Mouse (Mus musculus) E14TG2a.4 (cell line): ENCODE data around the gene Tada3.

ENCODE experiments used
- CTCF ChIP-seq: conservative IDR thresholded peaks from 2 replicates; pipeline ENCODE4 v1.5.1; 2014; ENCODE audit warnings: low read length
- NANOG ChIP-seq: IDR thresholded peaks from 2 replicates; pipeline ENCODE4 v1.6.1; 2014; ENCODE audit warnings: borderline replicate concordance, low read length, mixed read lengths
- POU5F1 ChIP-seq: IDR thresholded peaks from 2 replicates; pipeline ENCODE4 v1.6.1; 2014; ENCODE audit warnings: low read length, borderline replicate concordance

DNA sequence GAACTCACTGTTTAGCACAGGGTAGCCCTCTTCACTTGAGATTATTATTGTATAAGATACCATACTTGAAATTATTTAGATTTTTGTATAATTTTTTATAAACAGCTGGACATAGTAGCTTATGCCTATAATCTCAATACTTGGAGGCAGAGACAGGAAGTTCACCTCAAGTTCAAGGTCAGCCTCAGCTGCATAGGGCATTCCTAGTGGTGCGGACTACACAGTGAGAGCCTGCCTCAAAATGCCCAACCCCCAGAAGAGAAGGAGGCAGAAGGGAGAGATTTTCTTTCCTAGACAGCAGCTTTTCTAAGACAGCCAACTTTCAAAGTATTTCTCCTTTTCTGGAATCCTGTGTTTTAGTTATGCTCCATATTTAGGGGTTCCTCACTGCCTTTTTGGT is 26.5 kb downstream of the Tada3 start:
- TF ChIP-seq CTCF (no peak), NANOG (no peak), POU5F1 (no peak)
